Mouse (Mus musculus) intestine, embryonic 14.5 days (tissue): ENCODE measurements around the gene Gm13420. TPM values are rescaled to one million over a fixed set of nuclear protein-coding genes. Genes with fewer than 3 reads are reported as not detected.

ENCODE experiments used
- ATAC-seq: fragments of 200-750 bp; cut with Nextera tagmentation; replicated peaks from 2 replicates; pipeline ENCODE4 v1.8.0; 2017; ENCODE audit warnings: low read depth, moderate number of reproducible peaks, moderate TSS enrichment, moderate library complexity; ENCODE audit not compliant: low FRiP score, low TSS enrichment
- DNase-seq: peaks from one replicate; pipeline ENCODE4 v3.0.0-alpha.2; 2018; ENCODE audit warnings: low spot score
- H3K27ac ChIP-seq: fragments of 300-500 bp; sonication (generic); 2 replicates; pipeline ENCODE4 v1.5.1; 2014; ENCODE audit warnings: low read depth, mild to moderate bottlenecking, control low read depth
- H3K27me3 ChIP-seq: fragments of 300-500 bp; sonication (generic); replicated peaks from 2 replicates; pipeline ENCODE4 v1.6.1; 2014; ENCODE audit warnings: low read length, control low read depth; ENCODE audit not compliant: control insufficient read depth, insufficient read depth
- H3K36me3 ChIP-seq: fragments of 300-500 bp; sonication (generic); 2 replicates; pipeline ENCODE4 v1.6.1; 2014; ENCODE audit warnings: low read length, control low read depth; ENCODE audit not compliant: control insufficient read depth, insufficient read depth
- H3K4me1 ChIP-seq: fragments of 300-500 bp; sonication (generic); replicated peaks from 2 replicates; pipeline ENCODE4 v1.6.1; 2014; ENCODE audit warnings: low read length, control low read depth, mixed read lengths; ENCODE audit not compliant: control insufficient read depth, insufficient read depth
- H3K4me2 ChIP-seq: fragments of 300-500 bp; sonication (generic); 2 replicates; pipeline ENCODE4 v1.6.1; 2014; ENCODE audit warnings: low read length
- H3K4me3 ChIP-seq: fragments of 300-500 bp; sonication (generic); 2 replicates; pipeline ENCODE4 v1.5.1; 2014; ENCODE audit warnings: low read depth, low read length, control low read depth, mixed read lengths
- H3K9ac ChIP-seq: fragments of 300-500 bp; sonication (generic); 2 replicates; pipeline ENCODE4 v1.6.1; 2014; ENCODE audit warnings: mild to moderate bottlenecking, low read length
- H3K9me3 ChIP-seq: fragments of 300-500 bp; sonication (generic); 2 replicates; pipeline ENCODE4 v1.6.1; 2016; ENCODE audit warnings: low read length, control low read depth; ENCODE audit not compliant: control insufficient read depth
- WGBS: fragments of 180-500 bp; shearing (Covaris S2); extraction: QIAGEN DNeasy Blood & Tissue Kit; methylation state at CpG from one replicate; pipeline ENCODE4 v1.1.7; 2014; 5-methylcytosine and 5-hydroxymethylcytosine counted together
- polyA plus RNA-seq: library from polyadenylated mRNA; unstranded; fragments of >200 nt; fragmentation: Nextera tagmentation; extraction: Ambion mirVana; gene quantifications from 2 replicates; pipeline ENCODE4 v1.2.1, GENCODE M21; 2014

Gene Gm13420
- polyA plus RNA-seq, 1 experiment from 2014 or later: 1.1 TPM

DNA sequence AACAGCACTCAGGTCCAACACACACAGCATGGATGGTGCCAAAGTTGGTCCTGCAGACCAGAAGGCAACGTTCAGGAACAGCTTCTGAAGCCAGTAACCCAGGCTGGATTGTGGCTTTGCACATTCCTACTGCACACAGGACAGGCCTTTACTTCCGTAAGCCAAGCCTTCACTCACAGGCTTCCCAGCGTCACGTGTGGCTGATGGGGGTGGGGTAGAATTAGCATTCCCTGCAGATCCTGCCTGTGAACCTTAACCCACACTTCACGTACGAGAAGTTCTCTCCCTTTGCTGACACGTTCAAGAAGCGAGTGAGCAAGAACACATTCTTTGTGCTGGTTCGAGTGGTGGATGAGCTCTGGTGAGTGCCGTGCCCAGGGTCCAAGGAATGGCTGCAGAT, 18.9 kb downstream of the Gm13420 start:
- no peaks in the 10 kb centered on the region for H3K9me3 ChIP-seq
- no peak overlapping the region for H3K27ac ChIP-seq
- no peak for DNase-seq
- no peak overlapping the region for H3K9ac ChIP-seq
- no peak overlapping the region for H3K4me3 ChIP-seq
- no peaks in the 10 kb centered on the region for H3K27me3 ChIP-seq
- H3K4me1 ChIP-seq: no peaks in the 10 kb centered on the region
- no peak overlapping the region for H3K4me2 ChIP-seq
- peaks cover 83% of the 10 kb centered on the region for H3K36me3 ChIP-seq
- ATAC-seq: no peak
- WGBS: 87% methylated on average over 10 of the region's 10 CpGs

DNA sequence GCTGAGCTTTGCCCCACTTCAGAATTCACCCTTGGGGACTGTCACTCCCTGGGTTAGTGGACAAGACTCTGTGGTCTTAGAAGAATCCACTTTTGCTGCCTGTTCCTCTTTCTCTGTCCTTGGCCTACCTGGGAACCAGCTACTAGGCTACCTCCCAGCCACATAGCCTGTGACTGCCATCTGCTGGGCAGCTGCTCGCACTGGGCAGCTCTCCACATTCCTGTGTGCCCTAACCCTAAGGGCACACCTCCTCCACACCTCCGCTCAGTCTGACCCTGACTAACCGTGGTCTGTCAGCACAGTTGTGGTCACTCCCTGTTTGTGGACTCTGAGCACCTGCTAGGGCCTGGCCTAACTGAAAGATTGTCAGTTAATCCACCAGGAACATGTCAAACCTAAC, 19.9 kb downstream of the Gm13420 start:
- H3K27ac ChIP-seq: no peak overlapping the region
- whole genome bisulfite sequencing: 74% methylated on average over 3 of the region's 3 CpGs
- H3K9ac ChIP-seq: no peak overlapping the region
- peaks cover 82% of the 10 kb centered on the region for H3K36me3 ChIP-seq
- no peaks in the 10 kb centered on the region for H3K4me1 ChIP-seq
- no peak overlapping the region for H3K4me3 ChIP-seq
- H3K27me3 ChIP-seq: no peaks in the 10 kb centered on the region
- ATAC-seq: 0 out of 2 replicates have a peak, but pooled peaks have one; percentile 25
- no peak overlapping the region for H3K4me2 ChIP-seq
- H3K9me3 ChIP-seq: no peaks in the 10 kb centered on the region
- DNase-seq: no peak

DNA sequence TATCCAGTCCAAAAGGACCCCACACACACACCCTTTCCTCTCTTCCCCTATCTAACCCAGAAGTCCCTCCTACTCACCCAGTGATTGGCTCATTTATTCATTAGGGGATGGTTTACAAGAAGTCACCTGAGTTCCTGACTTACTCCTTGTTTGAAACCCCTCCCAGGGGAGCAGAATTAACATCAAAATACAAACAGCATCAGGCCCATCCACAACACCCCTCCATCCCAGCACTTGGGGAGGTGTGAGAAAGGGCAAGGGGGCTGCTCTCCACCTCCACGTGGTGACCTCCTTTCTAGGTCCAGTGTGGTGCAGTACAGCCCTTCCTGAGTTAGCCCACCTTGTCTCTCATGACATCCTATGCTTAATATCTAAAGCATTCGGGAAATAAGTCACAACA, 22.0 kb downstream of the Gm13420 start:
- Histone ChIP-seq H3K4me1 (no peaks in the 10 kb centered on the region), H3K9ac (no peak overlapping the region), H3K27me3 (no peaks in the 10 kb centered on the region), H3K9me3 (no peaks in the 10 kb centered on the region), H3K27ac (no peak overlapping the region), H3K36me3 (peaks cover 81% of the 10 kb centered on the region), H3K4me3 (no peak overlapping the region), H3K4me2 (no peak overlapping the region)
- ATAC-seq: no peak
- WGBS: 61% methylated on average over 2 of the region's 2 CpGs
- DNase-seq: no peak

DNA sequence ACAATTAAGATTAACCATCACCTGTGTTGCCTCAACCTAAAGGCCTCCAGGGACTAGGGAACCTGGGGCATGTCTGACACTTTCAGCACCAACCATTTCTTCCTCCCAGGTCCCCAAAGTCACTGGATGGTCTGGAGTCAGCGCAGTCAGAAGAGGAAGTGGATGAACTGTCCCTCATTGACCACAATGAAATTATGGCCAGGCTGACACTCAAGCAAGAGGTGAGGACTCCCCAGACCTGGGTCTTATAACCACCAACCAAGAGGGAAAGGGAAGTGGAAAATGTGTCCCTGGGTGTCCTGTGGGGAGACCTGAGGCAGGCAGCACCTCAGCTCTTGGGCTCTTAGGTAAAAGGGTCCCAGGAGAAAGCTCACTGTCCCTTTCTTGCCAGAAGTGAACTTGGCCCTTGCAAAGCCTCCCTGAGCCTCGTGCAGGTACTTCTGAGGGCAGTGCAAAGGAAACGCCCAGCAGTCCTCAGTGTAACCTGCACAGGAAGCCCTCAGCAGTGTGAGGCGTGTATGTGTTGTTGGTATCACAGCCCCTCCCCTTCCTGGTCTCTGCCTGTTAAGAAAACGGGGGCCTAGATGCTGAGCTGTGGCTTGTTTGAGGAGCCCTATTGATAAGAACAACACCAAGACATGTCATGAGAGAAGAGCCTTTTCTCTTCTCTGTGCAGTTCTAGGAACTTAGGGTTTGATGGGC, 26.7 kb downstream of the Gm13420 start:
- WGBS: 78% methylated on average over 5 of the region's 5 CpGs
- Histone ChIP-seq H3K9ac (no peak overlapping the region), H3K27me3 (no peaks in the 10 kb centered on the region), H3K36me3 (peaks cover 80% of the 10 kb centered on the region), H3K4me2 (no peak overlapping the region), H3K4me3 (no peak overlapping the region), H3K27ac (no peak overlapping the region), H3K4me1 (no peaks in the 10 kb centered on the region), H3K9me3 (no peaks in the 10 kb centered on the region)
- DNase-seq (no peak), ATAC-seq (no peak)

DNA sequence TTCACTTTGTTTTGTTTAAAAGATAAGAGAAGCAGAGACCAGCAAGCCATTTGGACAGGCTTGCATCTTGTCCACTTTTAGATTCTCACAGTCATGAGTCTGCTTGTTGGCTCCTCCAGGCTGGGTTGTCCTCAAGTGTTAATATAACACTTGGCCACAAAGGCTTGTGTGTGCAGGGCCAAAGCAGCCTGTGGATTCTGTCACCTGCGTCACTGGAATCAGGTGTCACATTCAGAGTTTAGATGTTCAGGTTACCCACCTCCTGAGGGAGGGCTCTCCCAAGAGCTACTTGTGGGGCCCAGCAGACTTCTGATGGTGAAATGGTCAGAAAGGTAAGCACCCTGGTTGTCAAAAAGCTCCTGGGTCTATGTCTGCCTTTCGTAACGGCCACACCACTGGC, 28.4 kb downstream of the Gm13420 start:
- H3K4me1 ChIP-seq: no peaks in the 10 kb centered on the region
- no peaks in the 10 kb centered on the region for H3K27me3 ChIP-seq
- WGBS: 81% methylated on average over 3 of the region's 3 CpGs
- no peaks in the 10 kb centered on the region for H3K9me3 ChIP-seq
- no peak overlapping the region for H3K4me3 ChIP-seq
- no peak for DNase-seq
- no peak overlapping the region for H3K9ac ChIP-seq
- H3K4me2 ChIP-seq: no peak overlapping the region
- no peak overlapping the region for H3K27ac ChIP-seq
- peaks cover 77% of the 10 kb centered on the region for H3K36me3 ChIP-seq
- no peak for ATAC-seq

GRCm38 (mm10) chr2:29718581-29718980, 32.9 kb downstream of the Gm13420 start:
- Histone ChIP-seq H3K36me3 (peaks cover 44% of the 10 kb centered on the region), H3K9ac (no peak overlapping the region), H3K27ac (no peak overlapping the region), H3K4me2 (no peak overlapping the region), H3K4me3 (no peak overlapping the region), H3K9me3 (no peaks in the 10 kb centered on the region), H3K27me3 (no peaks in the 10 kb centered on the region), H3K4me1 (peaks cover 13% of the 10 kb centered on the region)
- DNase-seq (no peak), ATAC-seq (no peak)
- WGBS: 85% methylated on average over 5 of the region's 5 CpGs

DNA sequence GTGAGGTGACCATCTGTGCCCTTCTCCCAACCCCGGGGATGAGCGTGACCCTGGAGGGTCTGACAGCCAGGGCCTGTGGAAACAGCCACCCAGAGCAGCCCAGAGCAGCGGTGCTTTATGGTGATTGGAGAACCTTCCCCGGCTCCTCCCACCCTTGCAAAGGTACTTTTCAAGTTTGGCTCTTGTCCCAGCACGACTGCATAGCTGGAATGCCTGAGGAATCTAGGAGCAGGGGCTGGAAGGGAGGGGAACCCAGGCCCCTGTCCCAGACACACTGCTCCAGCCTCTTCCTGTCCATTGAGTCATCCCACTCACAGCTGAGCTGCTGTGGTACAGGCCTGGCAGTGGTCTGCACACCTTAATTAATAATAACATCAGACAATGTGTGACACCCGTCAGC, 34.8 kb downstream of the Gm13420 start:
- peak overlapping the region; percentile 87 for H3K27ac ChIP-seq
- peaks cover 13% of the 10 kb centered on the region for H3K4me1 ChIP-seq
- H3K4me2 ChIP-seq: 0 out of 2 replicates have a peak overlapping the region, but pooled peaks have one; percentile 18
- DNase-seq (peak; percentile 70), ATAC-seq (peak; percentile 87)
- H3K9ac ChIP-seq: no peak overlapping the region
- no peaks in the 10 kb centered on the region for H3K27me3 ChIP-seq
- H3K9me3 ChIP-seq: no peaks in the 10 kb centered on the region
- peaks cover 38% of the 10 kb centered on the region for H3K36me3 ChIP-seq
- H3K4me3 ChIP-seq: no peak overlapping the region
- WGBS: 9% methylated on average over 6 of the region's 6 CpGs

DNA sequence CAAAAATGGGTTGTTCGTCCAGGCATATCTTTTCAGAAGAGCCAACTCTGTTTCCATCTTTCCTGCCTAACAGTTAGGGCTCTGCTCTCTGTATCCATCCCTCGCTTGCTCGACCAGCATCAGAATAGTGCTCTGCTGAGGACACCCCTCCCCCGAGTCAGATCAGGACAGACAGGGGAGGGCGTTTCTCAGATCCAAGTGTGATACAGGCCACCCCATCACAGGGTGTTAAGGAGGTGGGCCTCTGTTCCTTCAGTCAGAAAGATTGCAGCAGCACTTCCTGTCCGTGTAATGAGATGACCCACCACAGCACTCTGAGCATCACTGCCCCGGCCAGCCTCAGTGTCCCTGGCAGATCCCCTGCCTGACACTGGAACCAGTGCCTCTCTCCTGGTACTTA, 35.3 kb downstream of the Gm13420 start:
- Histone ChIP-seq H3K4me2 (peak overlapping the region; percentile 18; the same call in 1 of the 2 replicates), H3K9me3 (no peaks in the 10 kb centered on the region), H3K4me1 (peaks cover 13% of the 10 kb centered on the region), H3K27ac (peak overlapping the region; percentile 87), H3K9ac (no peak overlapping the region), H3K27me3 (no peaks in the 10 kb centered on the region), H3K4me3 (no peak overlapping the region), H3K36me3 (peaks cover 38% of the 10 kb centered on the region)
- ATAC-seq (peak; percentile 44), DNase-seq (no peak)
- 22% methylated on average over 7 of the region's 7 CpGs for WGBS

GRCm38 (mm10) chr2:29714127-29714526, 37.4 kb downstream of the Gm13420 start:
- Histone ChIP-seq H3K27me3 (no peaks in the 10 kb centered on the region), H3K4me2 (no peak overlapping the region), H3K4me1 (peaks cover 13% of the 10 kb centered on the region), H3K36me3 (peaks cover 34% of the 10 kb centered on the region), H3K9ac (no peak overlapping the region), H3K4me3 (no peak overlapping the region), H3K27ac (peak overlapping the region; percentile 4; the same call in 1 of the 2 replicates), H3K9me3 (no peaks in the 10 kb centered on the region)
- ATAC-seq: no peak
- DNase-seq: no peak
- WGBS: 58% methylated on average over 5 of the region's 5 CpGs
